Comparison of ENCODE assay signal across 9 mouse cellular contexts in the genomic region with DNA sequence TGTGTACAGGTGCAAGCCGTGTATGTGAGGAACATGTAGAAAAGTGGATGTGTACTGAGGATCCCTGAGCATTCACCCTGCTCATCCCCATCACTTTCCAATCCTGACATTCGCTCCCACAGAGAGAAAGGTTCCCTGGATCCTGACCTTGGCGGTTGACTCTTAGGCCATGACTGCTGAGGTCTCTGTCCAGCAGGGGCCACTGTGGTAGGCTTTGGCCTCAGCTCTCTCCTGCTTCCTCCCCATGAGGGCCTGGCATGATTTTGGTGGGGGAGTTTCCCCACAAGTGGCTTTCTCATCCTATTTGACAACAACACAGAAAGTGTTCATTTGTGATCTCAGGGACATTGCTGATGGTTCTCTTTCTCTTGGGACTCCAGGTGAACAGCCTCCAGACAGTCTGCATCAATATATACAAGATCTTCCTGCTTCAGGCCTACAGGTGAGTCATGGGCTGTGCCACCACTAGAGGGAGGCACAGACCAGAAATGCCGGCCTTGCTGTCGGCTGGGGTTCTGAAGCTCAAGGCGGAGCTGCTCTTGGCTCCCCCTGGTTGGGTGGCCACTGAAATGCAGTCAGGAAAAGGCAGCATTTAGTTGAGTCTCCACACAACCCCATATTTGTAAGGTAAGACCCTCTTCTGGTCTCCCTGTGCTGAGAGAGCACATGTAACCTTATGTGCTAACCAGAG. TPM values are rescaled to one million over a fixed set of nuclear protein-coding genes. Genes with fewer than 3 reads are reported as not detected.
DNase-seq lines count a peak whose midpoint lies in the region; ATAC-seq and TF ChIP-seq lines count a peak whose summit lies in the region.
"Had no signal": no experiment of that assay in that cellular context is flagged by ENCODE, and none has a peak within 500 bp of the region (broad histone marks: within the 10 kb centered on the region; RNA-seq: fewer than 3 reads in every experiment).

No protein-coding gene starts in this region.

- no peak overlapping the region for H3K27ac ChIP-seq in CH12.LX (ENCODE audit: insufficient read depth, low read depth)
- no peak overlapping the region for H3K27ac ChIP-seq in lung, postnatal 0 days (ENCODE audit: low read length)
- H3K27ac ChIP-seq: limb, embryonic 15.5 days had no signal

- H3K79me2 ChIP-seq in CH12.LX (replicated peaks; ENCODE audit: control insufficient read depth, extremely low read depth, insufficient read depth, poor library complexity, severe bottlenecking), result no peaks in the 10 kb centered on the region

- DNase-seq in 3T3-L1 (ENCODE audit: low read depth, low spot score) (peak; percentile 77), CH12.LX (ENCODE audit: extremely low read depth) (peak; percentile 61)
- peak; percentile 3 for DNase-seq in cerebellum, adult 8-10 months
- peak; percentile 35 to 43 for DNase-seq in frontal cortex, postnatal 25 days (ENCODE audit: low spot score in 2 of 2)
- DNase-seq in kidney, postnatal 14 days, result peak; percentile 83
- peak; percentile 61 for DNase-seq in lung, postnatal 0 days (ENCODE audit: low spot score)
- peak; percentile 64 to 67 for DNase-seq in right cerebral cortex, adult 2 months (ENCODE audit: low spot score in 2 of 2)
- DNase-seq in gastrocnemius, postnatal 36 days, result no peak

- no peak overlapping the region for H3K4me3 ChIP-seq in CH12.LX (replicated peaks in 1 of 3; ENCODE audit: low read depth in 2 of 3, low read length in 2 of 3, poor library complexity in 1 of 3)
- no peak overlapping the region for H3K4me3 ChIP-seq in lung, postnatal 0 days (ENCODE audit: low read depth, low read length)
- H3K4me3 ChIP-seq: limb, embryonic 15.5 days had no signal

- TF ChIP-seq RAD21 in CH12.LX (IDR thresholded peaks at IDR 0.05; ENCODE audit: low read depth, low read length), result peak; percentile 85

- H3K9me3 ChIP-seq in CH12.LX (replicated peaks; ENCODE audit: low read length), result no peaks in the 10 kb centered on the region
- H3K9me3 ChIP-seq in lung, postnatal 0 days (ENCODE audit: low read length), result no peaks in the 10 kb centered on the region
- H3K9me3 ChIP-seq: limb, embryonic 15.5 days had no signal

- in situ Hi-C loops in CH12.LX (cut with MboI; ENCODE audit: low pct_ligation_motif_present, low pct_unique_long_range_greater_than_20kb, low sequenced_read_pairs), result loop anchor here (5.0 kb wide), 1 partner anchor 46 kb away; no protein-coding TSS in a partner anchor

- no peaks in the 10 kb centered on the region for H3K27me3 ChIP-seq in CH12.LX (replicated peaks)
- H3K27me3 ChIP-seq in lung, postnatal 0 days (replicated peaks; ENCODE audit: insufficient read depth, low read length), result no peaks in the 10 kb centered on the region
- H3K27me3 ChIP-seq: limb, embryonic 15.5 days had no signal

- dilution Hi-C loops in CH12.LX (cut with MboI; ENCODE audit: extremely low pct_ligation_motif_present, extremely low pct_unique_long_range_greater_than_20kb, low sequenced_read_pairs), result no loop called here

- peak; percentile 67 for ATAC-seq in lung, postnatal 0 days

- intact Hi-C loops in gastrocnemius, postnatal 36 days (cut with DNase I), result no loop called here

- H3K4me1 ChIP-seq in CH12.LX (ENCODE audit: control insufficient read depth in 1 of 2, insufficient read depth in 2 of 2), result no peaks in the 10 kb centered on the region
- no peaks in the 10 kb centered on the region for H3K4me1 ChIP-seq in lung, postnatal 0 days (ENCODE audit: insufficient read depth, low read depth, low read length)
- H3K4me1 ChIP-seq: limb, embryonic 15.5 days had no signal

- no peak overlapping the region for H3K9ac ChIP-seq in CH12.LX (ENCODE audit: insufficient read depth, low read depth)
- H3K9ac ChIP-seq in lung, postnatal 0 days (replicated peaks; ENCODE audit: low read depth), result no peak overlapping the region
- H3K9ac ChIP-seq: limb, embryonic 15.5 days had no signal

- no peak overlapping the region for H3K4me2 ChIP-seq in CH12.LX (ENCODE audit: insufficient read depth, low read depth, poor library complexity, severe bottlenecking)
- no peak overlapping the region for H3K4me2 ChIP-seq in lung, postnatal 0 days (replicated peaks; ENCODE audit: low read depth, low read length)
- H3K4me2 ChIP-seq: limb, embryonic 15.5 days had no signal

- peaks cover 30 to 79% of the 10 kb centered on the region in 2 experiments for H3K36me3 ChIP-seq in CH12.LX (replicated peaks in 1 of 2; ENCODE audit: control insufficient read depth in 1 of 2, insufficient read depth in 1 of 2, low read length in 1 of 2)
- H3K36me3 ChIP-seq in lung, postnatal 0 days (ENCODE audit: insufficient read depth, low read length), result no peaks in the 10 kb centered on the region

- WGBS in lung, postnatal 0 days, result 39% methylated on average over 6 of the region's 6 CpGs

- no peak for TF ChIP-seq POLR2A in CH12.LX (IDR thresholded peaks at IDR 0.05; ENCODE audit: low read depth, low read length)

- TF ChIP-seq CTCF in CH12.LX (conservative IDR thresholded peaks at IDR 0.05 in 1 of 2, IDR thresholded peaks at IDR 0.05 in 1 of 2; ENCODE audit: low read depth in 2 of 2, low read length in 2 of 2), result peak; percentile 48 to 94; a peak in 3 of 4 replicates
- peak; percentile 86 for TF ChIP-seq CTCF in lung, postnatal 0 days (IDR thresholded peaks at IDR 0.05)

- no peak for TF ChIP-seq EP300 in CH12.LX (IDR thresholded peaks at IDR 0.05; ENCODE audit: low read length)
- no peak for TF ChIP-seq EP300 in lung, postnatal 0 days (IDR thresholded peaks at IDR 0.05)

TF ChIP-seq in CH12.LX, 34 proteins besides CTCF, POLR2A, EP300 and RAD21:
- TF ChIP-seq ZKSCAN1 (IDR thresholded peaks at IDR 0.05; ENCODE audit: borderline replicate concordance, low read depth, low read length) (no peak), SMC3 (IDR thresholded peaks at IDR 0.05; ENCODE audit: low read depth, low read length) (peak; percentile 67)

RNA-seq across cellular contexts. Expression of gene Tert, which starts 19.8 kb away (rescaled TPM):
- total RNA-seq in CH12.LX (2012; rRNA removed) (9.1 and 9.8 TPM in 2 replicates), CH12.LX (2014; rRNA removed) (3.8 and 5.6 TPM in 2 replicates)
- 5.8 and 9.3 TPM in 2 replicates for polyA plus RNA-seq in CH12.LX (2012; ENCODE audit: insufficient read length, low read depth)
- polyA plus RNA-seq in lung, postnatal 0 days (2015; fragmentation: Nextera tagmentation; extraction: Ambion mirVana), result 0.43 and 0.94 TPM in 2 replicates
- under 1 TPM in 1 of 2 experiments, not detected in 1; 0.30 TPM for total RNA-seq in gastrocnemius, postnatal 36 days (2021)

RNA-seq across cellular contexts. Expression of gene Slc6a18, which starts 31.3 kb away (rescaled TPM):
- total RNA-seq in CH12.LX (2012; rRNA removed) (not detected in 2 replicates), CH12.LX (2014; rRNA removed) (not detected in 2 replicates)
- not detected in 2 replicates for polyA plus RNA-seq in CH12.LX (2012; ENCODE audit: insufficient read length, low read depth)
- polyA plus RNA-seq in lung, postnatal 0 days (2015; fragmentation: Nextera tagmentation; extraction: Ambion mirVana), result not detected in 2 replicates
- not detected for total RNA-seq in gastrocnemius, postnatal 36 days (2021)

RNA-seq across cellular contexts. Expression of gene Clptm1l, which starts 42.7 kb away (rescaled TPM):
- total RNA-seq in CH12.LX (2012; rRNA removed), result 112 and 137 TPM in 2 replicates
- total RNA-seq in CH12.LX (2014; rRNA removed), result 203 and 219 TPM in 2 replicates
- 121 and 143 TPM in 2 replicates for polyA plus RNA-seq in CH12.LX (2012; ENCODE audit: insufficient read length, low read depth)
- 100 and 103 TPM in 2 replicates for polyA plus RNA-seq in lung, postnatal 0 days (2015; fragmentation: Nextera tagmentation; extraction: Ambion mirVana)
- 10 to 100 TPM; 28.8 to 30.1 TPM for total RNA-seq in gastrocnemius, postnatal 36 days (2021)

RNA-seq across cellular contexts. Expression of gene Slc6a19, which starts 58.1 kb away (rescaled TPM):
- 0.13 TPM in 1 of 2 replicates, not detected in the other for total RNA-seq in CH12.LX (2012; rRNA removed)
- total RNA-seq in CH12.LX (2014; rRNA removed), result not detected in 2 replicates
- polyA plus RNA-seq in CH12.LX (2012; ENCODE audit: insufficient read length, low read depth), result 0.13 TPM in 1 of 2 replicates, not detected in the other
- polyA plus RNA-seq in lung, postnatal 0 days (2015; fragmentation: Nextera tagmentation; extraction: Ambion mirVana), result not detected in 2 replicates
- total RNA-seq in gastrocnemius, postnatal 36 days (2021), result not detected

Comparison
In these comparisons a context has a peak if more than half of its experiments do, and no peak if none do; other contexts are left out.
1. DNase-seq: peak in 3T3-L1 (single experiment), CH12.LX (single experiment), cerebellum, adult 8-10 months (single experiment), frontal cortex, postnatal 25 days (2 of 2), kidney, postnatal 14 days (single experiment), lung, postnatal 0 days (single experiment) and right cerebral cortex, adult 2 months (2 of 2); none in gastrocnemius, postnatal 36 days (0 of 2).